Mouse (Mus musculus) G1E (cell line): ENCODE data around the gene Lrrc18. TPM values are rescaled to one million over a fixed set of nuclear protein-coding genes. Genes with fewer than 3 reads are reported as not detected.

Source experiments
- ATAC-seq: 2 replicates; pipeline ENCODE4 v1.8.0; 2016; ENCODE audit warnings: mild to moderate bottlenecking; ENCODE audit not compliant: insufficient number of reproducible peaks, poor library complexity, low FRiP score, severe bottlenecking; ENCODE audit errors: extremely low read depth
- DNase-seq: peaks from one replicate; pipeline ENCODE4 v3.0.0; 2012; ENCODE audit warnings: low spot score
- H3K27me3 ChIP-seq: 2 replicates; pipeline ENCODE4 v1.6.1; 2012; ENCODE audit warnings: mild to moderate bottlenecking, low read length, inconsistent platforms; ENCODE audit not compliant: insufficient read depth
- H3K36me3 ChIP-seq: replicated peaks from 2 replicates; pipeline ENCODE3; 2012; ENCODE audit warnings: mild to moderate bottlenecking, inconsistent platforms
- H3K4me1 ChIP-seq: 2 replicates; pipeline ENCODE4 v1.6.1; 2012; ENCODE audit warnings: low read depth, low read length, inconsistent platforms, mixed read lengths; ENCODE audit not compliant: insufficient read depth
- H3K4me3 ChIP-seq: 2 replicates; pipeline ENCODE4 v1.5.1; 2012; ENCODE audit warnings: low read depth, mild to moderate bottlenecking, inconsistent platforms, low read length, moderate library complexity, mixed read lengths
- H3K9me3 ChIP-seq: replicated peaks from 2 replicates; pipeline ENCODE4 v1.6.1; 2012; ENCODE audit warnings: inconsistent platforms
- CTCF ChIP-seq: IDR thresholded peaks from 2 replicates; pipeline ENCODE4 v1.5.1; 2012; ENCODE audit warnings: low read depth, low read length, inconsistent platforms, mixed read lengths
- GATA1 ChIP-seq: IDR thresholded peaks from 2 replicates; pipeline ENCODE4 v1.6.1; 2012; ENCODE audit warnings: borderline replicate concordance, low read length, inconsistent platforms, mixed read lengths
- GATA2 ChIP-seq: IDR thresholded peaks from 2 replicates; pipeline ENCODE4 v1.6.1; 2012; ENCODE audit warnings: low read depth, low read length, inconsistent platforms, borderline replicate concordance
- POLR2AphosphoS5 ChIP-seq: IDR thresholded peaks from 2 replicates; pipeline ENCODE4 v1.6.1; 2012; ENCODE audit warnings: low read depth, low read length, inconsistent platforms; ENCODE audit not compliant: insufficient replicate concordance
- TAL1 ChIP-seq: conservative IDR thresholded peaks from 2 replicates; pipeline ENCODE4 v1.6.1; 2012; ENCODE audit warnings: low read depth, low read length, inconsistent platforms, mixed read lengths
- polyA plus RNA-seq: library from polyadenylated mRNA; stranded (reverse); fragments of >175 nt; gene quantifications from 2 replicates; pipeline ENCODE4 v1.2.3, GENCODE M21; 2012
- total RNA-seq, 2 experiments: library from RNA; stranded (forward) in 1 of 2; stranded (reverse) in 1 of 2; fragments of 200-1000 nt in 1 of 2; fragments of >200 nt in 1 of 2; fragmentation: Nextera tagmentation in 1 of 2; gene quantifications; 2 replicates each; pipeline ENCODE4 v1.2.3; 2014 to 2017

Gene Lrrc18
- total and polyA plus RNA-seq, 3 experiments, result 0.11 TPM; not detected in 2

- DNase-seq (no peak), ATAC-seq (no peak)
- Histone ChIP-seq H3K27me3 (no peaks in the 10 kb centered on the region), H3K9me3 (peaks cover 62% of the 10 kb centered on the region), H3K36me3 (no peaks in the 10 kb centered on the region), H3K4me1 (no peaks in the 10 kb centered on the region), H3K4me3 (no peak overlapping the region)
- TF ChIP-seq GATA2 (no peak), POLR2AphosphoS5 (no peak), CTCF (no peak), TAL1 (no peak), GATA1 (no peak)
Observed at GRCm38 (mm10) chr14:32964742-32965141, 26.4 kb upstream of the Lrrc18 start.

- peaks cover 49% of the 10 kb centered on the region for H3K9me3 ChIP-seq
Observed at GRCm38 (mm10) chr14:32970700-32971099, 20.5 kb upstream of the Lrrc18 start.

GRCm38 (mm10) chr14:32984176-32984738 is 6.9 kb upstream of the Lrrc18 start:
- no peak for ATAC-seq
- Histone ChIP-seq H3K4me1 (no peaks in the 10 kb centered on the region), H3K27me3 (no peaks in the 10 kb centered on the region), H3K4me3 (no peak overlapping the region), H3K36me3 (no peaks in the 10 kb centered on the region), H3K9me3 (peaks cover 57% of the 10 kb centered on the region)
- no peak for TF ChIP-seq POLR2AphosphoS5
- no peak for TF ChIP-seq GATA2
- no peak for TF ChIP-seq CTCF
- TF ChIP-seq GATA1, result no peak
- TF ChIP-seq TAL1, result no peak
- no peak for DNase-seq

More at GRCm38 (mm10) chr14:32970700-32971099, 20.5 kb upstream of the Lrrc18 start:
- H3K27me3 ChIP-seq, result no peaks in the 10 kb centered on the region
- DNase-seq (no peak), ATAC-seq (no peak)
- TF ChIP-seq POLR2AphosphoS5 (no peak), TAL1 (no peak), GATA2 (no peak), GATA1 (no peak), CTCF (no peak)
- H3K36me3 ChIP-seq, result no peaks in the 10 kb centered on the region
- no peaks in the 10 kb centered on the region for H3K4me1 ChIP-seq
- H3K4me3 ChIP-seq, result no peak overlapping the region

GRCm38 (mm10) chr14:32986659-32987058 is 4.5 kb upstream of the Lrrc18 start:
- peaks cover 50% of the 10 kb centered on the region for H3K9me3 ChIP-seq
- no peak overlapping the region for H3K4me3 ChIP-seq
- DNase-seq (no peak), ATAC-seq (no peak)
- TF ChIP-seq GATA2, result no peak
- no peak for TF ChIP-seq CTCF
- no peak for TF ChIP-seq POLR2AphosphoS5
- no peak for TF ChIP-seq TAL1
- H3K36me3 ChIP-seq, result no peaks in the 10 kb centered on the region
- no peaks in the 10 kb centered on the region for H3K27me3 ChIP-seq
- H3K4me1 ChIP-seq, result no peaks in the 10 kb centered on the region

GRCm38 (mm10) chr14:32994954-32995636 is 3.9 kb downstream of the Lrrc18 start:
- Histone ChIP-seq H3K4me3 (no peak overlapping the region), H3K9me3 (peaks cover 29% of the 10 kb centered on the region), H3K27me3 (no peaks in the 10 kb centered on the region), H3K4me1 (no peaks in the 10 kb centered on the region), H3K36me3 (no peaks in the 10 kb centered on the region)
- no peak for DNase-seq
- ATAC-seq, result no peak
- TF ChIP-seq CTCF (no peak), GATA2 (no peak), TAL1 (no peak), POLR2AphosphoS5 (no peak), GATA1 (no peak)

GRCm38 (mm10) chr14:32999511-32999910 is 8.3 kb downstream of the Lrrc18 start:
- no peaks in the 10 kb centered on the region for H3K27me3 ChIP-seq
- ATAC-seq (no peak), DNase-seq (no peak)
- TF ChIP-seq GATA2, result no peak
- no peak for TF ChIP-seq GATA1
- no peak for TF ChIP-seq TAL1
- TF ChIP-seq CTCF, result no peak
- TF ChIP-seq POLR2AphosphoS5, result no peak
- no peaks in the 10 kb centered on the region for H3K4me1 ChIP-seq
- H3K4me3 ChIP-seq, result no peak overlapping the region
- no peaks in the 10 kb centered on the region for H3K36me3 ChIP-seq
- H3K9me3 ChIP-seq, result peaks cover 39% of the 10 kb centered on the region
